Mouse (Mus musculus) kidney, adult 2 months (tissue): ENCODE measurements at regions not wholly inside any gene's neighbourhood (a gene's known extent, or its start where the extent isn't known, plus 50 kb on each side); places are given as distances from the start of the nearest gene placed in this dataset.

Experiments used
- DNase-seq: peaks from one replicate; pipeline ENCODE4 v3.0.0; 2021
- H3K27ac ChIP-seq: fragments of 200-500 bp; 2 replicates; pipeline ENCODE4 v1.5.1; 2012; ENCODE audit warnings: low read depth, low read length, control low read depth, inconsistent platforms; ENCODE audit not compliant: insufficient read depth
- H3K27me3 ChIP-seq: fragments of 200-500 bp; replicated peaks from 2 replicates; pipeline ENCODE4 v1.6.1; 2012; ENCODE audit warnings: mild to moderate bottlenecking, moderate library complexity, low read length, inconsistent platforms; ENCODE audit not compliant: control insufficient read depth, insufficient read depth
- H3K36me3 ChIP-seq: fragments of 200-500 bp; 2 replicates; pipeline ENCODE4 v1.6.1; 2012; ENCODE audit warnings: mild to moderate bottlenecking, moderate library complexity, low read length, inconsistent platforms; ENCODE audit not compliant: control insufficient read depth, insufficient read depth
- H3K4me1 ChIP-seq: fragments of 200-500 bp; 2 replicates; pipeline ENCODE4 v1.6.1; 2011; ENCODE audit warnings: low read length; ENCODE audit not compliant: control insufficient read depth, insufficient read depth
- H3K4me3 ChIP-seq: fragments of 200-500 bp; 2 replicates; pipeline ENCODE4 v1.5.1; 2011; ENCODE audit warnings: mild to moderate bottlenecking, low read depth, low read length, control low read depth; ENCODE audit not compliant: insufficient read depth
- CTCF ChIP-seq: fragments of 200-500 bp; conservative IDR thresholded peaks from 2 replicates; pipeline ENCODE4 v1.5.1; 2011; ENCODE audit warnings: low read depth, mild to moderate bottlenecking, control low read depth, low read length, moderate library complexity, mixed read lengths; ENCODE audit not compliant: insufficient read depth, insufficient read length
- POLR2A ChIP-seq: fragments of 200-500 bp; IDR thresholded peaks from one replicate; pipeline ENCODE4 v1.6.1; 2011; ENCODE audit warnings: low read depth, low read length, control low read depth
- WGBS: fragments of 180-500 bp; shearing (Covaris S2); methylation state at CpG from one replicate; pipeline ENCODE4 v1.1.7; 2018; 5-methylcytosine and 5-hydroxymethylcytosine counted together

DNA sequence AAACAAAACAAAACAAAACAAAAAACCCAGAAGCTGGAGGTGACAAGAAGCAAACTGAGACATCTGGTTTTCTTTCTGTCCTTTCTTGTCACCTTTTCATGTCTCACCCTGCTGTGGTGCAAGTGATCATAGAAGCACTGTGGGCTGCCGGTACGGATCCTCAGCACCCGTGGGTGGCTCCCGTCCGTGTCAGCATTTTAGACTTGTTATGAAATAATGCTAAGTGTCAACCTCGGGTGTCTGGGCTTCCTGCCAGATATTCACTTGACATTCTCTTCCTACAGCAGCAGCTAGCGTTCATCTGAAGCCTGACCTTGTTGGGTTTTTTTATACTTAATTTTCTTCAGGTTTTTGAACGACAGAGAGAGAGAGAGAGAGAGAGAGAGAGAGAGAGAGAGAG is 404.7 kb downstream of the Pla2g4a start:
- H3K27me3 ChIP-seq: no peaks in the 10 kb centered on the region

DNA sequence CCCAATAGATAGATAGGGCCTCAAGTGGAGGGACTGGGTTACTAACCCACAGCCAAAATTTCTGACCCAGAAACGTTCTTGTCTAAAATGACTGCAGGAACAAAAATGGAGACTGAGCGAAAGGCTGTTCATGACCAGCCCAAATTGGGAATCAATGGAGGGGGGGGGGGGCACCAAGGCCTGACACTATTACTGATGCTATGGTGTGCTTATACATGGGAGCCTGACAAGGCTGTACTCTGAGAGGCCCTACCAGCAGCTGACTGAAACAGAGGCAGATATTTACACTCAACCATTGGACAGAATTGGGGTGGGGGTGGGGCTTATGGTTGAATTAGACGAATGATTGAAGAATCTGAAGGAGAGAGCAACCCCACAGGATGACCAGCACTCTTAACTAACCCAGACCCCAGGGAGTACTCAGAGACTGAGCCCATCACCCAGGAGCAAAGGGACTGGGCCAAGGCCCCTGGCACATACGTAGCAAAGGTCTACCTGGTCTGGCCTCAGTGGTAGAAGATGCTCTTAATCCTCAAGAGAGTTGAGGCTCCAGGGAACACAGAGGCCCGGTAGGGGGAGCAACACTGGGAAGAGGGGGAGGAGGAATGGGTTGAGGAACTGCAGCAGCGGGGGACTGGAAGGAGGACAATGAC is 405.6 kb downstream of the Pla2g4a start:
- Histone ChIP-seq H3K4me1 (no peaks in the 10 kb centered on the region), H3K36me3 (no peaks in the 10 kb centered on the region), H3K4me3 (no peak overlapping the region), H3K27ac (no peak overlapping the region), H3K27me3 (no peaks in the 10 kb centered on the region)
- 81% methylated on average over 6 of the region's 6 CpGs for WGBS
- TF ChIP-seq POLR2A: no peak
- no peak for TF ChIP-seq CTCF
- no peak for DNase-seq

More for the DNA sequence above, 404.7 kb downstream of the Pla2g4a start:
- no peaks in the 10 kb centered on the region for H3K36me3 ChIP-seq
- TF ChIP-seq CTCF (no peak), POLR2A (no peak)
- WGBS: 53% methylated on average over 8 of the region's 8 CpGs
- no peaks in the 10 kb centered on the region for H3K4me1 ChIP-seq
- no peak overlapping the region for H3K27ac ChIP-seq
- H3K4me3 ChIP-seq: no peak overlapping the region
- DNase-seq: peak; percentile 30

- Histone ChIP-seq H3K4me1 (no peaks in the 10 kb centered on the region), H3K27ac (no peak overlapping the region), H3K4me3 (no peak overlapping the region), H3K36me3 (no peaks in the 10 kb centered on the region), H3K27me3 (no peaks in the 10 kb centered on the region)
- TF ChIP-seq POLR2A (no peak), CTCF (no peak)
- DNase-seq: no peak
- WGBS: 74% methylated on average over 3 of the region's 3 CpGs
Measured at GRCm38 (mm10) chr1:149546076-149546475, 415.0 kb downstream of the Pla2g4a start.

DNA sequence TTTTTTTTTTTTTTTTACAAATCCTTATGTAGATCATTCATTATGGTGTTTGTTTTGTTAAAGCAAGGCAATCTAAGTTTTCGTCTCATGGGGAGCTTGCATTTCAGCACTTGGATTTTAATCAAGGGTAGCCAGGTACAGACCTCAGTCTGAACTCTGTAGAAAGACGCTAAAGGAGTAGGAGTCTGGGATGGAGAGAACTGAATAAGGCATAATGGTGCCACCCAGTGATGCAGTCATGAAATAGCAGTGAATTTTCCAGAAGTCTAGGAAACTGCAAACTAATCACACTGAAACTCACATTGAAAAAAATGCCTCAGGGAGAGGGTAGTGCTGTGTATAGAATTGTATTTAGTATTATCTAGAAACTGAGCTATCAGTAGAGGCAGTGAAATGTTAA is 419.7 kb downstream of the Pla2g4a start:
- Histone ChIP-seq H3K36me3 (no peaks in the 10 kb centered on the region), H3K27me3 (no peaks in the 10 kb centered on the region), H3K4me1 (no peaks in the 10 kb centered on the region), H3K27ac (no peak overlapping the region), H3K4me3 (no peak overlapping the region)
- 30% methylated on average over 2 of the region's 2 CpGs for WGBS
- TF ChIP-seq CTCF: no peak
- TF ChIP-seq POLR2A: no peak
- DNase-seq: no peak

DNA sequence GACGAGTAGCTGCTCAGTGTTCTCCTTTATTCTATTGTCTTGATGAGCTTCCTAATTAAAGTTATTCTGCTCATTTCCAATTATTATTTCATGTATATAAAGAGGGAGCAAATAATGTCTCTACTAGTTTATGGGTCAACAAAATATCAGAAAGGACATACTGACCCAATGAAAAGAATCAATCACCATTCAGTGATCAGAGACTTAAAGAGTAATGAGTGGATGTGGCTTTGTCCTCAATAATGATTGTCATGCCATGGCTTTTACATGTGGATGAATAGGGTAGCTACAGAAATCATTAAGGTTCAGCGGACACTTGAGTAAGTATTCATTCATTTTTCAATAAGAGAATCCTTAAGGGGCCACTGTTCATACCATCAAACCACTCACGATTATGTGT is 427.4 kb downstream of the Pla2g4a start:
- WGBS: 81% methylated on average over 3 of the region's 3 CpGs
- H3K4me3 ChIP-seq: no peak overlapping the region

More for the DNA sequence above, 427.4 kb downstream of the Pla2g4a start:
- H3K36me3 ChIP-seq: no peaks in the 10 kb centered on the region
- DNase-seq: no peak
- H3K27me3 ChIP-seq: no peaks in the 10 kb centered on the region
- no peak overlapping the region for H3K27ac ChIP-seq
- TF ChIP-seq CTCF (no peak), POLR2A (no peak)
- no peaks in the 10 kb centered on the region for H3K4me1 ChIP-seq
